Mouse (Mus musculus) colon, adult 2 months (tissue): ENCODE measurements around the gene Cabs1. TPM values are rescaled to one million over a fixed set of nuclear protein-coding genes. Genes with fewer than 3 reads are reported as not detected.

Experiments
- polyA plus RNA-seq: library from polyadenylated mRNA; depleted of rRNA; stranded (reverse); fragments of >200 nt; gene quantifications from 2 replicates; pipeline ENCODE4 v1.2.3, GENCODE M21; 2012; rRNA removed

The Cabs1 gene
- not detected in 2 replicates for polyA plus RNA-seq

GRCm38 (mm10) chr5:87979139-87979538 lies at the start of gene Cabs1:
Gene Cabs1, plus strand, starts transcription at chr5:87979439.

GRCm38 (mm10) chr5:87969201-87969600 lies 10.0 kb upstream of the Cabs1 start, which contains the start of the genes 2310003L06Rik and Gm28434:
Gene 2310003L06Rik, plus strand, starts transcription at chr5:87969459.
Gene Gm28434, plus strand, starts transcription at chr5:87969517.

GRCm38 (mm10) chr5:88002249-88002648 lies 23.0 kb downstream of the Cabs1 start, which contains the start of gene Smr3a:
Gene Smr3a, plus strand, starts transcription at chr5:88002549.

Other genes starting within 250 kb of the Cabs1 start
- not detected in 2 replicates for gene Csn1s2a, start 204.9 kb upstream of the Cabs1 start, polyA plus RNA-seq
- not detected in 2 replicates for gene Csn1s2b, start 171.4 kb upstream of the Cabs1 start, polyA plus RNA-seq
- not detected in 2 replicates for gene Prr27, start 153.8 kb upstream of the Cabs1 start, polyA plus RNA-seq
- gene Odam, start 94.4 kb upstream of the Cabs1 start, polyA plus RNA-seq = not detected in 2 replicates
- gene Csn3, start 53.9 kb upstream of the Cabs1 start, polyA plus RNA-seq = not detected in 2 replicates
- gene 2310003L06Rik, start 10.0 kb upstream of the Cabs1 start, polyA plus RNA-seq = not detected in 2 replicates
- not detected in 2 replicates for gene Gm28434, start 9.9 kb upstream of the Cabs1 start, polyA plus RNA-seq
- not detected in 2 replicates for gene Smr3a, start 23.1 kb downstream of the Cabs1 start, polyA plus RNA-seq
- gene Smr2, start 107.1 kb downstream of the Cabs1 start, polyA plus RNA-seq = not detected in 2 replicates
- not detected in 2 replicates for gene Gm11116, start 132.1 kb downstream of the Cabs1 start, polyA plus RNA-seq
- not detected in 2 replicates for gene Gm11115, start 174.7 kb downstream of the Cabs1 start, polyA plus RNA-seq